Mouse (Mus musculus) heart, embryonic 16.5 days (tissue): ENCODE measurements around the gene Rprm. TPM values are rescaled to one million over a fixed set of nuclear protein-coding genes. Genes with fewer than 3 reads are reported as not detected.
A peak's percentile ranks its signal among the peaks of the same experiment; 100 is the strongest.

Experiments
- ATAC-seq: fragments of 200-750 bp; cut with Nextera tagmentation; replicated peaks from 2 replicates; pipeline ENCODE4 v1.8.0; 2017; ENCODE audit warnings: moderate number of reproducible peaks; ENCODE audit not compliant: insufficient read depth, low FRiP score; ENCODE audit errors: extremely low read depth
- H3K27ac ChIP-seq: fragments of 300-500 bp; sonication (generic); 2 replicates; pipeline ENCODE4 v1.5.1; 2014; ENCODE audit warnings: mild to moderate bottlenecking, low read length, control low read depth, moderate library complexity
- H3K27me3 ChIP-seq: fragments of 300-500 bp; sonication (generic); 2 replicates; pipeline ENCODE4 v1.6.1; 2014; ENCODE audit warnings: low read length, mixed read lengths; ENCODE audit not compliant: control insufficient read depth, insufficient read depth
- H3K36me3 ChIP-seq: fragments of 300-500 bp; sonication (generic); 2 replicates; pipeline ENCODE4 v1.6.1; 2014; ENCODE audit not compliant: control insufficient read depth, insufficient read depth
- H3K4me1 ChIP-seq: fragments of 300-500 bp; sonication (generic); 2 replicates; pipeline ENCODE4 v1.6.1; 2014; ENCODE audit warnings: low read length, mixed read lengths; ENCODE audit not compliant: control insufficient read depth, insufficient read depth
- H3K4me2 ChIP-seq: fragments of 300-500 bp; sonication (generic); 2 replicates; pipeline ENCODE4 v1.6.1; 2014; ENCODE audit warnings: low read depth, mild to moderate bottlenecking, control low read depth, low read length
- H3K4me3 ChIP-seq: fragments of 300-500 bp; sonication (generic); 2 replicates; pipeline ENCODE4 v1.5.1; 2014; ENCODE audit warnings: mild to moderate bottlenecking, control low read depth, low read length
- H3K9ac ChIP-seq: fragments of 300-500 bp; sonication (generic); 2 replicates; pipeline ENCODE4 v1.6.1; 2014; ENCODE audit warnings: low read length, control low read depth
- H3K9me3 ChIP-seq: fragments of 300-500 bp; sonication (generic); replicated peaks from 2 replicates; pipeline ENCODE4 v1.6.1; 2016; ENCODE audit warnings: low read length; ENCODE audit not compliant: control insufficient read depth
- WGBS: fragments of 180-500 bp; shearing (Covaris S2); extraction: QIAGEN DNeasy Blood & Tissue Kit; methylation state at CpG from one replicate; pipeline ENCODE4 v1.1.7; 2014; 5-methylcytosine and 5-hydroxymethylcytosine counted together
- polyA plus RNA-seq: library from polyadenylated mRNA; unstranded; fragments of >200 nt; fragmentation: Nextera tagmentation; extraction: Ambion mirVana; gene quantifications from 2 replicates; pipeline ENCODE4 v1.2.1, GENCODE M21; 2015

Rprm gene
- 1.2 and 1.6 TPM in 2 replicates for polyA plus RNA-seq

- WGBS, result 4% methylated on average over 27 of the region's 27 CpGs
- peaks cover 14% of the 10 kb centered on the region for H3K4me1 ChIP-seq
- H3K9ac ChIP-seq, result peak within 1 kb of the TSS; percentile 47
Measured at GRCm38 (mm10) chr2:54085430-54086087, at the start of gene Rprm. Gene Rprm, minus strand, starts transcription at chr2:54085552.

GRCm38 (mm10) chr2:54119305-54119704 is 34.0 kb upstream of the Rprm start:
- WGBS, result 75% methylated on average over 6 of the region's 6 CpGs
- Histone ChIP-seq H3K36me3 (no peaks in the 10 kb centered on the region), H3K4me1 (no peaks in the 10 kb centered on the region), H3K4me3 (no peak overlapping the region), H3K9me3 (no peaks in the 10 kb centered on the region), H3K9ac (no peak overlapping the region), H3K27me3 (no peaks in the 10 kb centered on the region), H3K4me2 (no peak overlapping the region), H3K27ac (no peak overlapping the region)
- ATAC-seq, result no peak

More at GRCm38 (mm10) chr2:54085430-54086087, at the start of gene Rprm:
- peak within 1 kb of the TSS; percentile 80 for H3K4me2 ChIP-seq
- H3K27ac ChIP-seq, result no peak within 1 kb of the TSS
- H3K4me3 ChIP-seq, result peak within 1 kb of the TSS; percentile 56
- no peaks in the 10 kb centered on the region for H3K9me3 ChIP-seq
- peaks cover 16% of the 10 kb centered on the region for H3K27me3 ChIP-seq
- H3K36me3 ChIP-seq, result no peaks in the 10 kb centered on the region
- peak; percentile 90 for ATAC-seq

GRCm38 (mm10) chr2:54118881-54119280 is 33.5 kb upstream of the Rprm start:
- H3K27ac ChIP-seq, result no peak overlapping the region
- H3K4me2 ChIP-seq, result no peak overlapping the region
- H3K4me3 ChIP-seq, result no peak overlapping the region
- no peaks in the 10 kb centered on the region for H3K36me3 ChIP-seq
- no peaks in the 10 kb centered on the region for H3K9me3 ChIP-seq
- WGBS, result 25% methylated on average over 3 of the region's 3 CpGs
- no peaks in the 10 kb centered on the region for H3K4me1 ChIP-seq
- ATAC-seq, result no peak
- H3K27me3 ChIP-seq, result no peaks in the 10 kb centered on the region
- no peak overlapping the region for H3K9ac ChIP-seq

GRCm38 (mm10) chr2:54111294-54111693 is 25.9 kb upstream of the Rprm start:
- no peak for ATAC-seq
- no peaks in the 10 kb centered on the region for H3K27me3 ChIP-seq
- H3K9me3 ChIP-seq, result no peaks in the 10 kb centered on the region
- H3K27ac ChIP-seq, result no peak overlapping the region
- no peak overlapping the region for H3K4me2 ChIP-seq
- H3K4me3 ChIP-seq, result no peak overlapping the region
- no peaks in the 10 kb centered on the region for H3K4me1 ChIP-seq
- no peaks in the 10 kb centered on the region for H3K36me3 ChIP-seq
- H3K9ac ChIP-seq, result no peak overlapping the region
- 53% methylated on average over 2 of the region's 2 CpGs for WGBS

- no peak overlapping the region for H3K27ac ChIP-seq
- WGBS, result 42% methylated on average over 1 of the region's 1 CpGs
Measured at GRCm38 (mm10) chr2:54106232-54106726, 20.9 kb upstream of the Rprm start.

GRCm38 (mm10) chr2:54099939-54100338 is 14.6 kb upstream of the Rprm start:
- Histone ChIP-seq H3K9ac (no peak overlapping the region), H3K4me2 (no peak overlapping the region), H3K36me3 (no peaks in the 10 kb centered on the region), H3K9me3 (no peaks in the 10 kb centered on the region), H3K4me1 (no peaks in the 10 kb centered on the region), H3K27ac (no peak overlapping the region), H3K4me3 (no peak overlapping the region), H3K27me3 (no peaks in the 10 kb centered on the region)
- WGBS, result 58% methylated on average over 1 of the region's 1 CpGs
- ATAC-seq, result no peak

More at GRCm38 (mm10) chr2:54106232-54106726, 20.9 kb upstream of the Rprm start:
- H3K4me2 ChIP-seq, result no peak overlapping the region
- ATAC-seq, result no peak
- no peak overlapping the region for H3K4me3 ChIP-seq
- no peaks in the 10 kb centered on the region for H3K27me3 ChIP-seq
- H3K9me3 ChIP-seq, result no peaks in the 10 kb centered on the region
- no peaks in the 10 kb centered on the region for H3K36me3 ChIP-seq
- no peak overlapping the region for H3K9ac ChIP-seq
- no peaks in the 10 kb centered on the region for H3K4me1 ChIP-seq

GRCm38 (mm10) chr2:54092616-54093015 is 7.3 kb upstream of the Rprm start:
- Histone ChIP-seq H3K9me3 (no peaks in the 10 kb centered on the region), H3K36me3 (no peaks in the 10 kb centered on the region), H3K27me3 (no peaks in the 10 kb centered on the region), H3K4me2 (no peak overlapping the region), H3K27ac (no peak overlapping the region), H3K9ac (no peak overlapping the region), H3K4me3 (no peak overlapping the region), H3K4me1 (no peaks in the 10 kb centered on the region)
- 75% methylated on average over 3 of the region's 3 CpGs for whole genome bisulfite sequencing
- no peak for ATAC-seq

GRCm38 (mm10) chr2:54086254-54086653 is 902 bp upstream of the Rprm start:
- Histone ChIP-seq H3K4me3 (no peak overlapping the region), H3K27me3 (peaks cover 16% of the 10 kb centered on the region), H3K27ac (no peak overlapping the region), H3K9ac (no peak overlapping the region), H3K4me2 (no peak overlapping the region), H3K9me3 (no peaks in the 10 kb centered on the region), H3K4me1 (peaks cover 14% of the 10 kb centered on the region), H3K36me3 (no peaks in the 10 kb centered on the region)
- no peak for ATAC-seq
- 58% methylated on average over 4 of the region's 4 CpGs for WGBS

- WGBS, result 2% methylated on average over 51 of the region's 51 CpGs
- H3K4me2 ChIP-seq, result peak overlapping the region; percentile 80
- H3K36me3 ChIP-seq, result no peaks in the 10 kb centered on the region
- peak; percentile 12; the same call in 1 of the 2 replicates for ATAC-seq
- peak overlapping the region; percentile 56 for H3K4me3 ChIP-seq
- H3K9ac ChIP-seq, result peak overlapping the region; percentile 47; the same call in 1 of the 2 replicates
- no peak overlapping the region for H3K27ac ChIP-seq
- H3K9me3 ChIP-seq, result no peaks in the 10 kb centered on the region
- peaks cover 16% of the 10 kb centered on the region for H3K27me3 ChIP-seq
- peaks cover 14% of the 10 kb centered on the region for H3K4me1 ChIP-seq
Measured at GRCm38 (mm10) chr2:54084737-54085429, 469 bp downstream of the Rprm start.
